Mouse (Mus musculus): ENCODE data around the gene Hoxc10. TPM values are rescaled to one million over a fixed set of nuclear protein-coding genes. Genes with fewer than 3 reads are reported as not detected.
A peak's percentile ranks its signal among the peaks of the same experiment; 100 is the strongest.

Hoxc10 gene
- polyA plus RNA-seq, 1 experiment from 2014 or later: not detected

- no peak overlapping the region for H3K4me3 ChIP-seq (ENCODE audit: low read depth, low read length)
- H3K4me2 ChIP-seq (replicated peaks; ENCODE audit: low read depth, low read length): no peak overlapping the region
- H3K4me1 ChIP-seq (replicated peaks; ENCODE audit: control insufficient read depth, insufficient read depth, low read length): no peaks in the 10 kb centered on the region
- WGBS: 2% methylated on average over 13 of the region's 13 CpGs
- H3K9ac ChIP-seq (ENCODE audit: low read depth, low read length): no peak overlapping the region
- H3K27ac ChIP-seq (ENCODE audit: low read depth, low read length): no peak overlapping the region
- peaks cover 97% of the 10 kb centered on the region for H3K27me3 ChIP-seq (ENCODE audit: control insufficient read depth, insufficient read depth, low read length)
- H3K36me3 ChIP-seq (ENCODE audit: control insufficient read depth, insufficient read depth, low read length): no peaks in the 10 kb centered on the region
- DNase-seq (ENCODE audit: low spot score) (no peak), ATAC-seq (ENCODE audit: low FRiP score) (no peak)
- H3K9me3 ChIP-seq (ENCODE audit: control insufficient read depth, low read length): no peaks in the 10 kb centered on the region
Observed at GRCm38 (mm10) chr15:102978615-102979515, 12.3 kb downstream of the Hoxc10 start.

DNA sequence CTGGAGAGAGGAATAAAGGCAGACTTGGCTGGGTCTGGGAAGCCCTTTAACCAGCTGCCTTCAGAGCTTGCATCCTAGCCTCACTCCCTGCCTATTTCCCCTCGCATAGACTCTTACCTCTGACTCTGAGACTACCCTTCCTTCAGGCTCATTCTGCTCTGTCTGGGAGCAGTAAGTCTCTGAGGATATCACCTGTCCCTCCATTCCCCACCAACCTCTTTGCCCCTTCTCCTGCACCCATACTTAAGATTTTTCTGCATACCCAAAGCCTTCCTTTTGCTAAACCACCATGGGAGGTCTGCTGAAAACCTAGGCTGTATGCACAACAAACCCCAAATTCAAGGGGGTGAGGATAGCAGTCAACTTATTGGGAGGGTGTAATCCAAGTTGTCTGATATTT, 13.3 kb downstream of the Hoxc10 start:
- DNase-seq (ENCODE audit: low spot score): no peak
- Histone ChIP-seq H3K27ac (ENCODE audit: low read depth, low read length) (no peak overlapping the region), H3K9ac (ENCODE audit: low read depth, low read length) (no peak overlapping the region), H3K4me2 (replicated peaks; ENCODE audit: low read depth, low read length) (no peak overlapping the region), H3K9me3 (ENCODE audit: control insufficient read depth, low read length) (no peaks in the 10 kb centered on the region), H3K36me3 (ENCODE audit: control insufficient read depth, insufficient read depth, low read length) (no peaks in the 10 kb centered on the region), H3K4me1 (replicated peaks; ENCODE audit: control insufficient read depth, insufficient read depth, low read length) (no peaks in the 10 kb centered on the region), H3K27me3 (ENCODE audit: control insufficient read depth, insufficient read depth, low read length) (peaks cover 97% of the 10 kb centered on the region), H3K4me3 (ENCODE audit: low read depth, low read length) (no peak overlapping the region)
- ATAC-seq (ENCODE audit: low FRiP score): no peak
- WGBS: 0% methylated on average over 1 of the region's 1 CpGs

DNA sequence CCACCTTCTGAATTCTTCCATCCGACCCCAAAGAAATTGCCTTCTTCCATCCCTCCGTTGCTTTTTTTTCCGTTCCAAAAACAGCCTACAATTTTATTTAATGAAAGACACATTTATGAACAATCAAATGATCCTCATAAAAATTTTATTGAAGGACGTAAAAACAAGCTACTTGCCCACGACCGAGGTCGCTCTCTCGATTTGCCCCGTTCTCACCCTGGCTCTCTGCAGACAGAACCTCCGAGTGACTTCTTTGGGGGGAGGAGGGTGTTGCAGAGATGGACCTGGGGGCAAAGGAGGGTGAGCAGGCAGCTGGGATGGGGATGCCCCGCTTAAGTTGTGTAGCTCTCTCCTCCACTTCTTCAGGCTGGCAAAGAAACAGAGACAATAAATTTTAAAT, 13.8 kb downstream of the Hoxc10 start:
- no peak overlapping the region for H3K4me2 ChIP-seq (replicated peaks; ENCODE audit: low read depth, low read length)
- no peak for ATAC-seq (ENCODE audit: low FRiP score)
- H3K4me3 ChIP-seq (ENCODE audit: low read depth, low read length): no peak overlapping the region
- no peaks in the 10 kb centered on the region for H3K4me1 ChIP-seq (replicated peaks; ENCODE audit: control insufficient read depth, insufficient read depth, low read length)
- H3K9ac ChIP-seq (ENCODE audit: low read depth, low read length): no peak overlapping the region
- H3K27ac ChIP-seq (ENCODE audit: low read depth, low read length): no peak overlapping the region
- no peak for DNase-seq (ENCODE audit: low spot score)
- no peaks in the 10 kb centered on the region for H3K36me3 ChIP-seq (ENCODE audit: control insufficient read depth, insufficient read depth, low read length)
- no peaks in the 10 kb centered on the region for H3K9me3 ChIP-seq (ENCODE audit: control insufficient read depth, low read length)
- WGBS: 3% methylated on average over 11 of the region's 11 CpGs
- H3K27me3 ChIP-seq (ENCODE audit: control insufficient read depth, insufficient read depth, low read length): peaks cover 96% of the 10 kb centered on the region

GRCm38 (mm10) chr15:102980912-102981311, 14.3 kb downstream of the Hoxc10 start:
- ATAC-seq (ENCODE audit: low FRiP score): no peak
- H3K27me3 ChIP-seq (ENCODE audit: control insufficient read depth, insufficient read depth, low read length): peaks cover 96% of the 10 kb centered on the region
- H3K9me3 ChIP-seq (ENCODE audit: control insufficient read depth, low read length): no peaks in the 10 kb centered on the region
- peak overlapping the region; percentile 23; the same call in 1 of the 2 replicates for H3K4me3 ChIP-seq (ENCODE audit: low read depth, low read length)
- peak overlapping the region; percentile 50; the same call in 1 of the 2 replicates for H3K4me2 ChIP-seq (replicated peaks; ENCODE audit: low read depth, low read length)
- no peak overlapping the region for H3K9ac ChIP-seq (ENCODE audit: low read depth, low read length)
- H3K27ac ChIP-seq (ENCODE audit: low read depth, low read length): no peak overlapping the region
- H3K36me3 ChIP-seq (ENCODE audit: control insufficient read depth, insufficient read depth, low read length): no peaks in the 10 kb centered on the region
- under 1% methylated on average over 14 of the region's 14 CpGs for WGBS
- no peak for DNase-seq (ENCODE audit: low spot score)
- H3K4me1 ChIP-seq (replicated peaks; ENCODE audit: control insufficient read depth, insufficient read depth, low read length): no peaks in the 10 kb centered on the region

DNA sequence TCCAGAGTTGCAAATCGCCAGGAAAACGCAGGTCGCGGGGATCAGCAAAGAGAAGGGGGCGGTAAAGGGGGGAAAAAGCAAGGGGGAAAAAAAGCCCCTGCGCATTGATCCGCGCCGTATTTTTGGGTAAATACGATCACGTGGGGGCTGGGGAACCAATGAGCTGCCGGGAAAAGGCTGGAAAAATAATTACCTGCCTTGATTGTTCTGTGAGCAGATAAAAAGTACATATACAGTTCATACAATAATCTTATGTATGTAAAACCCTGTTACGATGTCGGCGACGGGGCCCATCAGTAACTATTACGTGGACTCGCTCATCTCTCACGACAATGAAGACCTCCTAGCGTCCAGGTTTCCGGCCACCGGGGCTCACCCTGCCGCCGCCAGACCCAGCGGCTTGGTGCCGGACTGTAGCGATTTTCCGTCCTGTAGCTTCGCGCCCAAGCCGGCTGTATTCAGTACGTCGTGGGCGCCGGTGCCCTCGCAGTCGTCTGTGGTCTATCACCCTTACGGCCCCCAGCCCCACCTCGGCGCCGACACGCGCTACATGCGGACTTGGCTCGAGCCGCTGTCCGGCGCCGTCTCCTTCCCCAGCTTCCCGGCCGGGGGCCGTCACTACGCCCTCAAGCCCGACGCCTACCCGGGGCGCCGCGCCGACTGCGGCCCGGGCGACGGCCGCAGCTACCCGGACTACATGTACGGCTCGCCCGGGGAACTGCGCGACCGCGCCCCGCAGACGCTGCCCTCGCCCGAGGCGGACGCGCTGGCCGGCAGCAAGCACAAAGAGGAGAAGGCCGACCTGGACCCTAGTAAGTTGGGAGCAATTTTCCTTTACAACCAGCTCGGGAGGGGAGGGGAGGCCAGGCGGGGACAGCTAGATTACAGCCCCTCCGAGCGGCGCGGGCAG, 15.0 kb downstream of the Hoxc10 start:
- Histone ChIP-seq H3K4me1 (replicated peaks; ENCODE audit: control insufficient read depth, insufficient read depth, low read length) (no peaks in the 10 kb centered on the region), H3K9me3 (ENCODE audit: control insufficient read depth, low read length) (no peaks in the 10 kb centered on the region), H3K4me3 (ENCODE audit: low read depth, low read length) (peak overlapping the region; percentile 23), H3K27me3 (ENCODE audit: control insufficient read depth, insufficient read depth, low read length) (peaks cover 96% of the 10 kb centered on the region), H3K9ac (ENCODE audit: low read depth, low read length) (no peak overlapping the region), H3K36me3 (ENCODE audit: control insufficient read depth, insufficient read depth, low read length) (no peaks in the 10 kb centered on the region), H3K27ac (ENCODE audit: low read depth, low read length) (no peak overlapping the region), H3K4me2 (replicated peaks; ENCODE audit: low read depth, low read length) (peak overlapping the region; percentile 50)
- ATAC-seq (ENCODE audit: low FRiP score): 0 out of 2 replicates have a peak, but pooled peaks have one; percentile 33
- WGBS: under 1% methylated on average over 88 of the region's 88 CpGs
- peak; percentile 76 for DNase-seq (ENCODE audit: low spot score)

DNA sequence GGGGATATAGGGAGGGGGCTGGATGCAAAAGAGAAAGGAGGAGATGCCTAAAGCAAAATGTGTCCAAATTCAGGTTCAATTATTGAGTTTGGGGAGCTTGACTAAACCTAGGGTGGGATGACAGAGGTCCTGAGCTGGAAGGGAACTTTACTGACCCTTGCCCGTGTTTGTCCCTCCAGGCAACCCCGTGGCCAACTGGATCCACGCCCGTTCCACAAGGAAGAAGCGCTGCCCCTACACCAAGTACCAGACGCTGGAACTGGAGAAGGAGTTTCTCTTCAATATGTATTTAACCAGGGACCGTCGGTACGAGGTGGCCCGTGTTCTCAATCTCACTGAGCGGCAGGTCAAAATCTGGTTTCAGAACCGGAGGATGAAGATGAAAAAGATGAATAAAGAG, 17.1 kb downstream of the Hoxc10 start:
- DNase-seq (ENCODE audit: low spot score): no peak
- Histone ChIP-seq H3K9ac (ENCODE audit: low read depth, low read length) (no peak overlapping the region), H3K36me3 (ENCODE audit: control insufficient read depth, insufficient read depth, low read length) (no peaks in the 10 kb centered on the region), H3K4me1 (replicated peaks; ENCODE audit: control insufficient read depth, insufficient read depth, low read length) (no peaks in the 10 kb centered on the region), H3K27ac (ENCODE audit: low read depth, low read length) (no peak overlapping the region), H3K27me3 (ENCODE audit: control insufficient read depth, insufficient read depth, low read length) (peaks cover 96% of the 10 kb centered on the region), H3K9me3 (ENCODE audit: control insufficient read depth, low read length) (no peaks in the 10 kb centered on the region), H3K4me3 (ENCODE audit: low read depth, low read length) (no peak overlapping the region), H3K4me2 (replicated peaks; ENCODE audit: low read depth, low read length) (no peak overlapping the region)
- ATAC-seq (ENCODE audit: low FRiP score): no peak
- WGBS: 2% methylated on average over 12 of the region's 12 CpGs

DNA sequence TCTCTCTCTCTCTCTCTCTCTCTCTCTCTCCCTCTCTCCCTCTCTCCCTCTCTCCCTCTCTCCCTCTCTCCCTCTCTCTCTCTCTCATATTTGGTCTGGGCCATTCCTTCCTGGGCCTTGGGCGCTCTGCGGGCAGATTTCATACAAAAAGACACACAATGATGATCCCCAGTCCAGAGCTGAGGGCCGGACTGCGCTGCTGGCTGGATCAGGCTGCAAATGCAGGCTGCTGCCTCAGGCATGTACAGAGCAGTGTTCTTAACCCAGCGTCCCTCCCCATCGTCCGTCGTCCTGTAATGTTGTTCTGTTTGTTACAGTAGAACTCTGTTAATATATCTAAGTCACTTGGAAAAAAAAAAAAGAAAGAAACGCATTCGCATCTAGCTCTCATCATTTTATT, 17.9 kb downstream of the Hoxc10 start:
- H3K36me3 ChIP-seq (ENCODE audit: control insufficient read depth, insufficient read depth, low read length): no peaks in the 10 kb centered on the region
- ATAC-seq (ENCODE audit: low FRiP score): no peak
- H3K9ac ChIP-seq (ENCODE audit: low read depth, low read length): no peak overlapping the region
- 4% methylated on average over 10 of the region's 10 CpGs for WGBS
- no peaks in the 10 kb centered on the region for H3K4me1 ChIP-seq (replicated peaks; ENCODE audit: control insufficient read depth, insufficient read depth, low read length)
- no peak overlapping the region for H3K4me3 ChIP-seq (ENCODE audit: low read depth, low read length)
- no peak for DNase-seq (ENCODE audit: low spot score)
- no peak overlapping the region for H3K27ac ChIP-seq (ENCODE audit: low read depth, low read length)
- H3K4me2 ChIP-seq (replicated peaks; ENCODE audit: low read depth, low read length): no peak overlapping the region
- H3K9me3 ChIP-seq (ENCODE audit: control insufficient read depth, low read length): no peaks in the 10 kb centered on the region
- peaks cover 96% of the 10 kb centered on the region for H3K27me3 ChIP-seq (ENCODE audit: control insufficient read depth, insufficient read depth, low read length)

GRCm38 (mm10) chr15:102984925-102985324, 18.3 kb downstream of the Hoxc10 start:
- WGBS: 4% methylated on average over 3 of the region's 3 CpGs
- no peaks in the 10 kb centered on the region for H3K36me3 ChIP-seq (ENCODE audit: control insufficient read depth, insufficient read depth, low read length)
- H3K27me3 ChIP-seq (ENCODE audit: control insufficient read depth, insufficient read depth, low read length): peaks cover 96% of the 10 kb centered on the region
- H3K4me3 ChIP-seq (ENCODE audit: low read depth, low read length): no peak overlapping the region
- ATAC-seq (ENCODE audit: low FRiP score): no peak
- no peak overlapping the region for H3K27ac ChIP-seq (ENCODE audit: low read depth, low read length)
- H3K4me2 ChIP-seq (replicated peaks; ENCODE audit: low read depth, low read length): no peak overlapping the region
- no peak for DNase-seq (ENCODE audit: low spot score)
- H3K9ac ChIP-seq (ENCODE audit: low read depth, low read length): no peak overlapping the region
- H3K4me1 ChIP-seq (replicated peaks; ENCODE audit: control insufficient read depth, insufficient read depth, low read length): no peaks in the 10 kb centered on the region
- H3K9me3 ChIP-seq (ENCODE audit: control insufficient read depth, low read length): no peaks in the 10 kb centered on the region
